Mouse (Mus musculus): ENCODE measurements around the gene Adam8. TPM values are rescaled to one million over a fixed set of nuclear protein-coding genes. Genes with fewer than 3 reads are reported as not detected.

Gene Adam8
- polyA plus RNA-seq (2015; fragmentation: Nextera tagmentation; extraction: Ambion mirVana) = 0.78 and 0.90 TPM in 2 replicates

DNA sequence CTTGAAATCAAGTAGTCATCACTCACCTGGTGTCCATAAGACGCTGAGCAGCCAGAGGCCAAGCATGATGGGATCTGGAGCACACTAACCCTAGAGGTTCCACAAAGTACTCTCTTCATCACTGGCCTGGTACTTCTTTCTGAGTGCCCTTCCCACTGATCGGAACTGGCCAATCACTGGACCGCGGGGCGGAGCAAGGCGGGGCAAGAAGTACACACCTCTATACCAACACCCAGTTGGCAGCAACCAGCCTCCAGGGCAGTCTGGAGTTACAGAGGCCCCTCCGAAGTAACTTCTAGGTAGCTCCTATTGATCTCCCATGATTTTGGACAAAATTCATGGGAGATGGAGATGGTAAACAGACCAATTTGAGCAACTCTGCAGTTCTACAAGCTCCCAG is at the start of gene Adam8:
Gene Adam8, minus strand, starts transcription at position 157 of the 400 bp plus-strand sequence.

DNA sequence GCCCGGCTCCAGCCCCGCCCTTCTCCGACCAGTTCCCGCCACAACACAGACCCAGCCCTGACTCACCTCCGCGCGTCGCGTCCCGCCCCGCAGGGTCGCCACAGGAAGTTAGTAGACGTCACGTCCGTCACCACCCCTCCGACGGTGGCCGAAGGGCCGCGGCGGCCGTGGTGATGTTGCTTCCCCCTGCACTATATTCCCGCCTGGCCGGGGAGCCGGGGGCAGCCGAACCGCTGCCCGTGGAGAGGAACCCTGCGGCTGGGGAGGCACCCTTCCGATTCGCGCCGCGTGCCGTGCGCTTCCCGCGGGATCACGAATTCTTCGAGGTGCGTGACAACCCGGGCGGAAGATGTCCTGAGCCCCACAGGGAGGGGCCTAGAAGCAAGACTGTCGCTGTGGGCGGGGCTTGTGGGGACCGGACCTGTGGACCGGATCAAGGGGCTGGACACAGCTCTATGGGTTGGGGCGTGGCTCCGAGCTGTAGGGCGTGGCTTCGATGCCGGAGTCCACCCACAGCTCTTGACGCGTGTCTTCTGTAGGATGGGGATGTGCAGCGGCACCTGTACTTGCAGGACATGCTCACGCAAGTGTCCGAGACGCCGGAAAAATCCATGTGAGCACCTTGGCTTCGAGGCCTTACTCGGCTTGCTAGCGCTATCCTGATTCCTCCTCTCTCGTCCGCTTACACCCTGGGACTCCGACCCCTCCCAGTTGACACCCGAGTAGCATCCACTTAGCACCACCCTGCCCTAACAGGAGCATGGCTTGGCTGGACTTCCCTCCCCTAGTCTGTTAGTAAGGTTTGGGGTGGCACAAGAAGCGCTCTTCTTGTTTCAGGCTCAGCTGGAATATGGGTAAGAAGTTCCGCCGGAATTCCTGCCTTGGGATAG is 44.2 kb upstream of the Adam8 start, which contains the start of the genes Zfp511 and Tubgcp2:
Gene Zfp511, plus strand, starts transcription at position 111 of the 890 bp plus-strand sequence.
Gene Tubgcp2, minus strand, starts transcription at position 389 of the 890 bp plus-strand sequence.

DNA sequence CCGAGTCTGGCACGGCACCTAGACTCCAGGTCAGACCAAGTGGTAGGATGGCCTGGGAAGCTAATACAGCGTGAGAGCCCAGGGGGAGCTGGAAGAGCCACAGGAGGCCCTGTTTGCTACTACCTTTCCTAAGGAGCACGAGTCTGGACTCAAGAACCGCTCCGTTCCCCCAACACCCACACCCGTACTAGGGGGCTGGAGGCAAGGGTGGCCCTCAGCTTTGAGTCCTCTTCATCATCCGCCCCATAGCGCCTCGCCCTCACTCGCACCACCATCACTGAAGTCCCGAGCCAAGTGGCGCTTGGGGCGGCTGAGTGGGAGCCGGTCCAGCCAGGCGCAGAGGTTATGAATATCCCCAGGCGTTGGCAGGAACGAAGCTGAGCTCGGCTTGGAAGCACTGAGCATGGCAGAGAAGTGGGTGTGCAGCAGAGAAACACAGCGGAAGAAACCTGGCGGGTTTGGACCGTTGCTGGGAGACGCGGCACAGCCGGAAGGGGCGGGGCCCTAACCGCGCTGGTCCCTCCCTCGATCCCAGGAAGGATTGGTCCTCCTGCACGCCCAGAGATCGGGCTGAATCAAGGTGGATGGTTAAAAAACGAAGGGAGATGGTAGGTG is 14.0 kb downstream of the Adam8 start, which contains the start of gene 6430531B16Rik:
Gene 6430531B16Rik, minus strand, starts transcription at position 478 of the 615 bp plus-strand sequence.

DNA sequence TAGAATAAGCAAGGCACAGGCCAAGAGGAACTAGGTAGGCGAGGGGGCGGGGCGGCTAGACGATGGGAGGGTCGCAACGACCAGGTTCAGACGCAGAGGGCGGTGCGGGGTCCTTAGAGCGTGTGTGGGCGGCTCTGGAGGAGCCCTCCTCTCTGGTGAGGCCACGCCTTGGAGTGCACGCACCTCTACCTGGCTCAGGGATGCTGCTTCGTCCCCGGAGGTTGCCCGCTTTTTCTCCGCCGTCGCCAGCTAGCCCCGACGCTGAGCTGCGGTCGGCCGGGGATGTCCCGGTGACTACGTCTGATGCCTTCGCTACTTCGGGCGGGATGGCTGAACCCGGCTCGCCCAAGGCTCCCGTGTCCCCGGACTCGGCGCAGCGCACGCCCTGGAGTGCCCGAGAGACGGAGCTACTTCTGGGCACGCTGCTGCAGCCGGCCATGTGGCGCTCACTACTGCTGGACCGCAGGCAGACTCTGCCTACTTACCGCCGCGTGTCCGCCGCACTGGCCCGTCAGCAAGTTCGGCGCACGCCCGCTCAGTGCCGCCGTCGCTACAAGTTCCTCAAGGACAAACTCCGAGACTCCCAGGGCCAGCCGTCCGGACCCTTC is 48.6 kb downstream of the Adam8 start, which contains the start of gene Utf1:
Gene Utf1, plus strand, starts transcription at position 116 of the 608 bp plus-strand sequence.

MicroRNAs within 50 kb of the gene (microRNA counts, 519-probe panel; counts per million panel counts)
- microRNA mmu-miR-202-3p (296 counts per million, percentile 58 among the panel's probes with 10 or more counts), microRNA mmu-miR-202-5p (2,197 counts per million, percentile 66 among the panel's probes with 10 or more counts)

Small RNAs within 50 kb of the gene (microRNA-seq; reads per million reads assigned to microRNA genes)
- 0 to 0.42 reads per million in 2 experiments for gene Mir202
- 0.10 to 0.21 reads per million in 2 experiments for gene Mir7062
- 0 reads per million in 2 experiments for gene mmu-mir-7686

Other genes with a start within 250 kb of the Adam8 start
- 0.56 and 0.58 TPM in 2 replicates for gene Adgra1, start 158.4 kb downstream of the Adam8 start, polyA plus RNA-seq (2015; fragmentation: Nextera tagmentation; extraction: Ambion mirVana)
- 0.06 and 0.22 TPM in 2 replicates for gene Kndc1, start 97.9 kb downstream of the Adam8 start, polyA plus RNA-seq (2015; fragmentation: Nextera tagmentation; extraction: Ambion mirVana)
- gene Utf1, start 48.8 kb downstream of the Adam8 start, polyA plus RNA-seq (2015; fragmentation: Nextera tagmentation; extraction: Ambion mirVana) = not detected in 2 replicates
- 0.22 and 0.37 TPM in 2 replicates for gene 6430531B16Rik, start 13.8 kb downstream of the Adam8 start, polyA plus RNA-seq (2015; fragmentation: Nextera tagmentation; extraction: Ambion mirVana)
- gene Zfp511, start 43.8 kb upstream of the Adam8 start, polyA plus RNA-seq (2015; fragmentation: Nextera tagmentation; extraction: Ambion mirVana) = 18.3 and 21.9 TPM in 2 replicates
- gene Tubgcp2, start 44.1 kb upstream of the Adam8 start, polyA plus RNA-seq (2015; fragmentation: Nextera tagmentation; extraction: Ambion mirVana) = 23.6 and 25.0 TPM in 2 replicates
- gene Msx3, start 56.5 kb upstream of the Adam8 start, polyA plus RNA-seq (2015; fragmentation: Nextera tagmentation; extraction: Ambion mirVana) = not detected in 2 replicates
- 0.28 and 0.45 TPM in 2 replicates for gene Caly, start 90.0 kb upstream of the Adam8 start, polyA plus RNA-seq (2015; fragmentation: Nextera tagmentation; extraction: Ambion mirVana)
- gene Prap1, start 100.8 kb upstream of the Adam8 start, polyA plus RNA-seq (2015; fragmentation: Nextera tagmentation; extraction: Ambion mirVana) = not detected in 2 replicates
- gene Fuom, start 109.9 kb upstream of the Adam8 start, polyA plus RNA-seq (2015; fragmentation: Nextera tagmentation; extraction: Ambion mirVana) = 42.2 and 47.7 TPM in 2 replicates
- gene Paox, start 123.2 kb upstream of the Adam8 start, polyA plus RNA-seq (2015; fragmentation: Nextera tagmentation; extraction: Ambion mirVana) = 9.7 and 19.8 TPM in 2 replicates
- 133 and 185 TPM in 2 replicates for gene Echs1, start 123.9 kb upstream of the Adam8 start, polyA plus RNA-seq (2015; fragmentation: Nextera tagmentation; extraction: Ambion mirVana)
- 22.8 and 26.4 TPM in 2 replicates for gene Mtg1, start 145.0 kb upstream of the Adam8 start, polyA plus RNA-seq (2015; fragmentation: Nextera tagmentation; extraction: Ambion mirVana)
- gene Sprn, start 162.3 kb upstream of the Adam8 start, polyA plus RNA-seq (2015; fragmentation: Nextera tagmentation; extraction: Ambion mirVana) = 0.12 and 0.38 TPM in 2 replicates
- gene Olfr522, start 172.2 kb upstream of the Adam8 start, polyA plus RNA-seq (2015; fragmentation: Nextera tagmentation; extraction: Ambion mirVana) = not detected in 2 replicates
- not detected in 2 replicates for gene Olfr523, start 180.7 kb upstream of the Adam8 start, polyA plus RNA-seq (2015; fragmentation: Nextera tagmentation; extraction: Ambion mirVana)
- gene Olfr524, start 213.4 kb upstream of the Adam8 start, polyA plus RNA-seq (2015; fragmentation: Nextera tagmentation; extraction: Ambion mirVana) = not detected in 2 replicates
- gene Cd163l1, start 225.7 kb upstream of the Adam8 start, polyA plus RNA-seq (2015; fragmentation: Nextera tagmentation; extraction: Ambion mirVana) = not detected in 2 replicates